Mouse (Mus musculus): Measurements from ENCODE around the gene Tbc1d9.

Tbc1d9 gene

GRCm38 (mm10) chr8:83177317-83178195 lies 12.4 kb downstream of the Tbc1d9 start:
- DNase-seq (ENCODE audit: inconsistent age in 2 of 2, low spot score in 1 of 2): peak in 1 of 2 experiments; percentile 46

DNA sequence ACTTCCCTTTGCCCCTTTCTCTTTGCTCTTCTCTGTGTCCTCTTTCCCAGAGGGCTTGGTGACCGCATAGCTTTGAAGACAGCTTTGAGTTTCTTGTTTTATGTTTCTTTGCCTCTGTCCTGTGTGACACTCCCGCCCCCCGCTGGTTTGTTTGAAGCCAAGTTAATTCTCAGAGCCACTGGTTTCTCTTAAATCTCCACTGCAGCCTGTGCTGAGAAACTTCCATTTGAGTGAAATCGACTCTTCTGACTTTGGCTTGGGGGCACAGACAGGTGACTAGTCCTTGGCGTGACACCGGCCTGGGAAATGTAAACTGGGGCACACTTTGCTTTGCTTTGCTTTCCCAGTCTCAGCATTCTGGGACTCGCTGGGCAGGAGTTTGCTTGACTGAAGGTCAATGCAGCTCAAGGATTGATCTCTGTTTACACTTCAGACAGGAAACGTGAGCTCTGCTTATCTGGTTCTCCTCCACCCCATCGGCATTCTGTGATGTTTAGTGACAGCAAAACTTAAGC lies 13.1 kb downstream of the Tbc1d9 start:
- peak; percentile 39 to 76 for DNase-seq (ENCODE audit: inconsistent age in 2 of 2, low spot score in 1 of 2)

DNA sequence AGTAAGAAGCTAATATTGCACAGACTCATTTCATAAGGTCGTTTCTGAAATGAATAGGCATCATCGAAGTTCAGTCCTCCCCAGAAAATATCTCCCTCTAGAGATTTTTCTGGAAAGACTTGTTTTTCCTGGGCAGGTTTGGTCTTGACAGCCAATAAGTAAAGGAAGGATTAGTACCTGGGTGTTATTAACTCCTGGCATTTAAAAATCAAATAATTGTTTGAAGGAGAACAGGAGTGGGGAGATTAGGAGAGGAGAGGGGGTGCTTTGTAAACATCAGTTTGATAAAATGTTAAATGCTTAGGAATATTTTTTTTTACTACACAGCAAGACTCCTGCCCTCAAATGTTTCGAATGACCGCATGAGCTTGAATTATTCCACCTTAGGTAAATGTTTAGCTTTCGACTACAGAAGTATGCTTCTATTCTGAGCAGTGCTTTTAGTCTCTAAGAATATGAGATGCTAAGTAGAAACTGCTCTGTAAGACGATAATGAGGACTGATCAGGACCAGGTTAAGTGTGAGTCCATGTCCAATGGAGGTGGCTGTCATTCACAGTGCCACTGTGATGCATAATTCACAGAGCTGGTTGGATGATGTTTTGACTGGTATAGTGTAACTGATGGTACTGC lies 16.8 kb downstream of the Tbc1d9 start:
- DNase-seq (ENCODE audit: inconsistent age in 2 of 2, low spot score in 1 of 2): no peak

- DNase-seq (ENCODE audit: inconsistent age in 2 of 2, low spot score in 1 of 2): no peak
These were observed 17.6 kb downstream of the Tbc1d9 start for GRCm38 (mm10) chr8:83182784-83183183.

DNA sequence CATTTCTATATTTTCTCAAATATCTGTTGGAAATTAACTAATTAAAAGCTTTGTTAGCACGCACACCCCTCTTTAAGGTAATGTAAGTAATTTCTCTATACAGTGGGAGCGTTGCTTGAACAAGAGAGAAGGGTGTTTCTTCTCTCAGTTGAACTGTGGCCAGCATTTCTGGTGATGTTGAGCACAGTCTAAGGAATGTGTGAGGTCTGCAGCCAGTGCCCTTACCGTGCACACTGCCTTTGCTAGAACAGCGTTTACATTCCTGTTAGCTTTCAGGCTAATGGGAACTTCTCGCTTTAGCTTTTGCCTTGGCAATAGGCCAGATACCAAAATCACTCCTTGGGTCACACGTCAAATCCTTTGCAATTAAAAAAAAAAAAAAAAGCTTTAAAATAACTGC lies 21.2 kb downstream of the Tbc1d9 start:
- DNase-seq (ENCODE audit: inconsistent age in 2 of 2, low spot score in 1 of 2): no peak

- no peak for DNase-seq (ENCODE audit: inconsistent age in 2 of 2, low spot score in 1 of 2)
These were observed 22.3 kb downstream of the Tbc1d9 start for GRCm38 (mm10) chr8:83187363-83187962.

- DNase-seq (ENCODE audit: inconsistent age in 2 of 2, low spot score in 1 of 2): peak in 1 of 2 experiments; percentile 51
These were observed 24.5 kb downstream of the Tbc1d9 start for GRCm38 (mm10) chr8:83189538-83190095.

DNA sequence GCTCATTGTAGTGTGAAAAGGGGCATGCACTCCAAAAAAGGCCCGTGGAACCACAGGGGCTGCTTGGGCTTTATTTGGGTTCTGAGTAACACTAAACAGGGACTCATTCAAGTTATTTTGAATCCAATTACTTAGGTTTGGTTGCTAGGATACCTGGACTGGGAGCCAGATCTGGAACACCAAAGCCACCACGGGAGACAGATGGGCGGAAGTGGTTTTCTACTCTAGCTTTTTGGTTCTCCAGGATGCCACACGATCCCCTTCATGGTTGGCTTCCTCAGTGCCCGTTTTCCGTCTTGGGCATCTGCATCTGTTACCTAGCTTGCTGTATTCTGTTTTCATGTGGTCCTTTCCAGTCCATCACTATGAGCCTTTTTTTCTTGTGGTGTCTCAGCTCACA lies 30.9 kb downstream of the Tbc1d9 start:
- DNase-seq (ENCODE audit: inconsistent age in 2 of 2, low spot score in 1 of 2): no peak

- DNase-seq (ENCODE audit: inconsistent age in 2 of 2, low spot score in 1 of 2): peak; percentile 71
These were observed 34.6 kb downstream of the Tbc1d9 start for GRCm38 (mm10) chr8:83199715-83200114.

DNA sequence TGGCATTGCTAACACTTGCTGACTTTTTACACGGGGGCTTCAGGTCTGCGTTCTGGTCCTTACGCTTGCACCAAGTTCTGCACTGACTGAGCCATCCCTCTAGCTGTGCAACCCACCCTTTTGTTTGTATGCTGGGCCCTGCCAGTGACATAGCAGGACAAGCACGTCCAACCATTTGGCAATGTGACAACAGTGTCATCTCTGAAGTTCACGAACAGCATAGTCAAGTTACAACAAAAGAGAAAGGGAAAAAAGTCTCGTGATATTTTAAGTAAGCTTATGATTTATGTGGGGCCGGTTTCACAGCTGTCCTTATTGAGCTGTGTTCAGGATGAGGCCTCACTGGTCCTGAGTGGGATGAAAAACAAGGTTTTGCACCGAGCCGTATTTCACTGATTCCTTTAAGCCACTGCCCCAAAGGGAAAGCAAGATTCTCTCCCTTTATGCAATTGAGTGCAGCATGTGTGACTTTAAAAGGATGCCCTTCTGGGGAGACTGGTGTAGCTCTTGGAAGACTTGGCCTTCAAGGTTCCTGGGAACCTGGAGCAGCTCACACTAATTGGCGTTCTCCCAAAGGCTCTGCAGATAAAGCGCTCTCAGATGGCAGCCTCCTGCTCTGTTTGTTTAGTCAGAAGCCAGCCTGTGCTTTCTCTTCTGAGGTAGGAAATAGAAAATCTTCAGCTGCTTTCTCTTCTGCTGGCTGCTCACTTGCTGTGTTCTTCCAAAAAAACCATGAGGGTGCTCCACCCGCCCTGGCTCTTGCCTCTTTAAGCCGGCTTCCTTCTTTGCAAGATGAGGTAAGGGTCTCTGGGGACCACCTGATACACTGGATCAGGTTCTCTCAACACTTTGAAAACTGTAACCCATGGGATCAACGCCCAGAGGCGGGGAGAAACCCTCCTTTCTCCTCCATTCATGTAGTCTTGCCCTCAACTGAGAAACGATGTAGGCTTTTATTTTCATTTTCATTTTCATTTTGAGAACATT lies 35.3 kb downstream of the Tbc1d9 start:
- DNase-seq (ENCODE audit: inconsistent age in 2 of 2, low spot score in 1 of 2): peak; percentile 69 to 86

DNA sequence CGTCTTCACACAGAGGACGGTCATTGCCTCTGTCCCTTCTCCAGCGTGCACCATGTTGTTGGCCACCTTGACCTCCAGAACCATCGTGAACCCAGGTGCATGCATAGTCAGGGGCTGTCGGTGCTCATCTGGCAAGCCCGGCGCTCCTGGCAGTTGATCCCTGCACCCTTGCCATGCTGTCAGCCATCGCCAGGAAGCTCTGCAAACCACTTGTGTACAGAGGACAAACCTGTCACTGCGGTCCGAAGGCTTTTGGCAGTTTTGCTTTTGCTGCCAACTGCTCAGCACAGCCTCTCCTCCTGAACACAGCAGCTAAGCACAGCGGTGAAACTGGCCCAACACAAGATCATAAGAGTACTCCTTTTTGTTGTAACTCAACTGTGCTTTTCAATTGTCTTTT lies 37.8 kb downstream of the Tbc1d9 start:
- no peak for DNase-seq (ENCODE audit: inconsistent age in 2 of 2, low spot score in 1 of 2)

DNA sequence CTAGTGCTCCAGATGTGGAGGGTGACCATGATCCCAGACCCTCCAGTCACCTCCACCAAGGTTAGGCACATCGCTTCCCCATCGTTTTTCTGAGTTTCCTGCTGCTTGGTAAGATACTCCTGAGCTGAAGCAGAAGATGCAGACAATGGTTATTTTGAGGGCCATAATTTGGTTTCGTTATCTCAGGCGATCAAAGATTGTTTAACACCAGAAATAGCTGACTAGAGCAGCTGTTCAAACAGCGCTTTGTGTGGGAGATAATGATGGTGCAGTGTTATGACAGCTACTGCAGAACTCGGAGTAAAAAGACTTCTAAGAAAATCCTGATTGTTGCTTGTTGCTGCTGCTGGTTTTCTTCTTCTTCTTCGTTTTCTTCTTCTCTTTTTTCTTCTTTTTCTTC lies 40.8 kb downstream of the Tbc1d9 start:
- no peak for DNase-seq (ENCODE audit: inconsistent age in 2 of 2, low spot score in 1 of 2)

DNA sequence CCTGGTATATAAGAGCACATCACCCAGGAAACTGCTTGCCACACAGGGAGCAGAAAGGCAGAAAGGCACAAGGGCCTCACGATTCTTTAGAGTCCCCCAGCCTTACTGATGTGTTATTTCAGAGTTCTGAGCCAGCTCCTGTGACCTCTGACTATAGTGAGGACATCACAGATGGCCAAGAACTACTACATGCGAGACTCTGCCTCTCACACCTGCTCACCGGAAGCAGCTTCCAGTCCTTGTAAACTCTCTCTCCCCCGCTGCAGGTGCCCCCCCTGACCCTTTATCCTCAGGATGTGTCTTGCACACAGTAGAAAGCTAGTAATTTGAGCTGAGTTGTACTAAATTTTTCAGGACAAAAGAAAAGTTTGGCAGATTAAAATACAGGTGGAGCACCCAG lies 44.4 kb downstream of the Tbc1d9 start:
- no peak for DNase-seq (ENCODE audit: inconsistent age in 2 of 2, low spot score in 1 of 2)

GRCm38 (mm10) chr8:83210676-83211075 lies 45.5 kb downstream of the Tbc1d9 start:
- no peak for DNase-seq (ENCODE audit: inconsistent age in 2 of 2, low spot score in 1 of 2)

GRCm38 (mm10) chr8:83215065-83215464 lies 49.9 kb downstream of the Tbc1d9 start:
- peak in 1 of 2 experiments; percentile 47 for DNase-seq (ENCODE audit: inconsistent age in 2 of 2, low spot score in 1 of 2)

GRCm38 (mm10) chr8:83216520-83216919 lies 51.4 kb downstream of the Tbc1d9 start:
- DNase-seq (ENCODE audit: inconsistent age in 2 of 2, low spot score in 1 of 2): no peak

DNA sequence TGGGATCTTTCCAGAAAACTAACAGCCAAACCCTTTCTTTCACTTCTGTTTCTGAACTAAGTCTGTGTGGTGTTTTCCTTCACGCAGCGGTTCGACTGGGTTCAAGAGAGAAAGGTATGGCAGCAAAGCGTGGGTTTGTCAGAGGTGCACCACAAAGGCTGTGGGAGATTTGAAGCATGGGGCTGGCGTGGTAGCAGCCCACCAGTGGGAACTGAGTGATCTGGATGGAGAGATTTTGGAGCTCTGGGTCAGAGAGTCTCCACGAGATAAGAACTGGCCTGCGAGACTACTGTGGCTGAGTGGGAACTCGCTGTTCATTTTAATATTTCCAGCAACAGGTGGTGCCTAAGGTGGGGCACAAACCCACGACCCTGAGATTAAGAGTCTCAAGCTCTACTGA lies 52.0 kb downstream of the Tbc1d9 start:
- no peak for DNase-seq (ENCODE audit: inconsistent age in 2 of 2, low spot score in 1 of 2)

DNA sequence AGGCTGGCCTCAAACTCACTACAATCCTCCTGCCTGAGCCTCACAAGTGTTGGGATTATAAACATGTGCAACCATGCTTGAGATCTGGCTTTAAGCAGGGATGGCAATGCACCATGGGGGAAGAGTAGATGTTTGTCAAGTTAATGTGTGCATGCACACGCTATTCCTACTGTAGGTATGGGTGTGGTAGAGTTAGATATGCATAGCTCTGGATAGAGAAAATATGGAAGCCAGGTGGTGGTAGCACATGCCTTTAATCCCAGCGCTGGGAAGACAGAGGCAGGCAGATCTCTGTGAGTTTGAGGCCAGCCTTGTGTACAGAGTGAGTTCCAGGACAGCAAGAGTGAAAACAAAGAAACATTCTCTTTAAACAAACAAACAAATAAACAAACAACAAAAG lies 52.7 kb downstream of the Tbc1d9 start:
- no peak for DNase-seq (ENCODE audit: inconsistent age in 2 of 2, low spot score in 1 of 2)

GRCm38 (mm10) chr8:83219392-83219791 lies 54.2 kb downstream of the Tbc1d9 start:
- no peak for DNase-seq (ENCODE audit: inconsistent age in 2 of 2, low spot score in 1 of 2)

- no peak for DNase-seq (ENCODE audit: inconsistent age in 2 of 2, low spot score in 1 of 2)
These were observed 55.6 kb downstream of the Tbc1d9 start for GRCm38 (mm10) chr8:83220746-83221145.
